Mouse (Mus musculus) splenic B cell, adult 2 months (primary cell): Measurements from ENCODE around the gene Aqp3.

Source experiments
- DNase-seq: peaks from one replicate; pipeline ENCODE4 v3.0.0-alpha.2; 2011; ENCODE audit warnings: low read depth, low spot score
- H3K27me3 ChIP-seq: 2 replicates; pipeline ENCODE4 v1.6.1; 2012; ENCODE audit warnings: mild to moderate bottlenecking, low read length, moderate library complexity, mixed read lengths; ENCODE audit not compliant: control insufficient read depth, poor library complexity, insufficient read depth, severe bottlenecking
- H3K36me3 ChIP-seq: 2 replicates; pipeline ENCODE4 v1.6.1; 2012; ENCODE audit warnings: mild to moderate bottlenecking, low read length, moderate library complexity, mixed read lengths; ENCODE audit not compliant: control insufficient read depth, poor library complexity, insufficient read depth, severe bottlenecking

Gene Aqp3

GRCm38 (mm10) chr4:41097871-41098576, at the start of gene Aqp3:
TSS of gene Aqp3 (minus strand) at chr4:41098183.
- no peaks in the 10 kb centered on the region for H3K27me3 ChIP-seq
- H3K36me3 ChIP-seq = no peaks in the 10 kb centered on the region
- peak; percentile 58 for DNase-seq

GRCm38 (mm10) chr4:41142601-41143000, 44.6 kb upstream of the Aqp3 start:
- no peak for DNase-seq
- H3K36me3 ChIP-seq = no peaks in the 10 kb centered on the region; the same call in 1 of the 2 replicates

GRCm38 (mm10) chr4:41140174-41140875, 42.3 kb upstream of the Aqp3 start:
- DNase-seq = no peak
- Histone ChIP-seq H3K36me3 (no peaks in the 10 kb centered on the region; the same call in 1 of the 2 replicates), H3K27me3 (no peaks in the 10 kb centered on the region)

More at GRCm38 (mm10) chr4:41142601-41143000, 44.6 kb upstream of the Aqp3 start:
- H3K27me3 ChIP-seq = no peaks in the 10 kb centered on the region

GRCm38 (mm10) chr4:41136811-41137210, 38.8 kb upstream of the Aqp3 start:
- Histone ChIP-seq H3K27me3 (no peaks in the 10 kb centered on the region), H3K36me3 (no peaks in the 10 kb centered on the region)
- no peak for DNase-seq

GRCm38 (mm10) chr4:41136454-41136805, 38.4 kb upstream of the Aqp3 start:
- H3K27me3 ChIP-seq = no peaks in the 10 kb centered on the region
- no peaks in the 10 kb centered on the region for H3K36me3 ChIP-seq
- no peak for DNase-seq

GRCm38 (mm10) chr4:41135711-41136453, 37.9 kb upstream of the Aqp3 start, which contains the start of gene Ube2r2:
TSS of gene Ube2r2 (plus strand) at chr4:41135743.
- Histone ChIP-seq H3K27me3 (no peaks in the 10 kb centered on the region), H3K36me3 (no peaks in the 10 kb centered on the region)
- DNase-seq = peak; percentile 53

GRCm38 (mm10) chr4:41134935-41135710, 37.1 kb upstream of the Aqp3 start:
- DNase-seq = peak; percentile 84
- Histone ChIP-seq H3K27me3 (no peaks in the 10 kb centered on the region), H3K36me3 (no peaks in the 10 kb centered on the region)

- no peak for DNase-seq
Measured at GRCm38 (mm10) chr4:41133529-41134291, 35.7 kb upstream of the Aqp3 start.

GRCm38 (mm10) chr4:41132471-41132870, 34.5 kb upstream of the Aqp3 start:
- DNase-seq = no peak
- no peaks in the 10 kb centered on the region for H3K27me3 ChIP-seq

More at GRCm38 (mm10) chr4:41133529-41134291, 35.7 kb upstream of the Aqp3 start:
- Histone ChIP-seq H3K36me3 (no peaks in the 10 kb centered on the region), H3K27me3 (no peaks in the 10 kb centered on the region)

GRCm38 (mm10) chr4:41129836-41130235, 31.9 kb upstream of the Aqp3 start:
- no peaks in the 10 kb centered on the region for H3K27me3 ChIP-seq
- no peak for DNase-seq
- H3K36me3 ChIP-seq = no peaks in the 10 kb centered on the region

More at GRCm38 (mm10) chr4:41132471-41132870, 34.5 kb upstream of the Aqp3 start:
- H3K36me3 ChIP-seq = no peaks in the 10 kb centered on the region

- H3K27me3 ChIP-seq = no peaks in the 10 kb centered on the region
- no peaks in the 10 kb centered on the region for H3K36me3 ChIP-seq
- peak; percentile 90 for DNase-seq
Measured at GRCm38 (mm10) chr4:41129406-41129805, 31.4 kb upstream of the Aqp3 start.

- H3K27me3 ChIP-seq = no peaks in the 10 kb centered on the region
- peaks cover 2% of the 10 kb centered on the region for H3K36me3 ChIP-seq
- DNase-seq = peak; percentile 99
Measured at GRCm38 (mm10) chr4:41124180-41124951, 26.4 kb upstream of the Aqp3 start, which contains the start of gene Nol6. TSS of gene Nol6 (minus strand) at chr4:41124455.

GRCm38 (mm10) chr4:41118706-41119292, 20.8 kb upstream of the Aqp3 start:
- DNase-seq = peak; percentile 72
- no peaks in the 10 kb centered on the region for H3K27me3 ChIP-seq
- peaks cover 8% of the 10 kb centered on the region for H3K36me3 ChIP-seq
